Mouse (Mus musculus) thymus, postnatal 36 days (tissue): ENCODE measurements at regions not wholly inside any gene's neighbourhood (a gene's known extent, or its start where the extent isn't known, plus 50 kb on each side); places are given as distances from the start of the nearest gene placed in this dataset.

Source experiments
- DNase-seq, 2 experiments: peaks; one replicate each; pipeline ENCODE4 v3.0.0; 2022; ENCODE audit warnings: mixed read lengths in 2 of 2

DNA sequence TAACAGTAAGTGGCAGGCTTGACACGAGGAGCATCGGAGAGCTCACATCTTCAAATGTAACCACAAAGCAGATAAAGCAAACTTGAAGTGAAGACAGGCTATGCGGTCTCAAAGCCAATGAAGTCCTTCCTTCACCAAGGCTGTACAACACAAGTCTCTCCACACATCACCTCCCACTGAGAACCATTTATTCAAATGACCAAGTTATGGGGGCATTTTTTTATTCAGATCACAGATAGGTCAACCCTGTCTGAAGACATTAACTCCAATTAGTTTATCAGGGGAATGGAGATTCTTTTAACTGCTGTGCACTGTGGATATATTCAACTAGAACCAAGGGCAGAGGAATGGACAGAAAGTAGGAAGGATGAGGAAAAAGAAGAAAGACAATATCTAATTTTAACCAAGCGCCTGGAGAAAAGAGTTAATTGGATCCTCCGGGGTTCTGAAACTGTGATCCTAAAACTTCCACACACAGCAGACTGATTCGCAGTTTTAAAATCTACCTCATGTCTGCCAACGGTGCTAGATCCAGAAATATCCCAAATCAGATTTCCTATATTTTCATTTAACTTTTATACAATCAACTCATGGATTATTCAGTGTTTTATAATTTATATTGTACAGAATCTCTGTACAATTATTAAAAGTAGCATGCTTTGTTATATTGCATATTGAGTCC, 444.8 kb downstream of the Basp1 start:
- no peak for DNase-seq

DNA sequence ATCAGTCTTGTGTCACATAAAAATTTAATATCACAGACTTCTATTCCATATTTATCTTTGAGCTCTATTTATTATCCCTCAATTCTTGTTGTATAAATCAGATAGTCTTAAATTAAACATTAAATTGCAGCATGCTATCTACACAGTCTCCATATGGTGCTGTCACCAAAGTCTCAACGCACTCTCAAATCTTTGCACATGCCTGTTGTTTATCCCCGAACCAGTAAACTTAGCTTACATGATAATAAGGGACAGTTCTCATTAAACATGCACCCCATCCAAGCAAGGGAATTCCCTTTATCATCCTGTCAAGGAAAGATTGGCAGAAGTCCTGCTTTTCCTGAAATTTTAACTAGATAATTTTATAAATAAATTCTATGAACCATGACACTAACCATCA, 483.8 kb downstream of the Basp1 start:
- DNase-seq, result no peak

DNA sequence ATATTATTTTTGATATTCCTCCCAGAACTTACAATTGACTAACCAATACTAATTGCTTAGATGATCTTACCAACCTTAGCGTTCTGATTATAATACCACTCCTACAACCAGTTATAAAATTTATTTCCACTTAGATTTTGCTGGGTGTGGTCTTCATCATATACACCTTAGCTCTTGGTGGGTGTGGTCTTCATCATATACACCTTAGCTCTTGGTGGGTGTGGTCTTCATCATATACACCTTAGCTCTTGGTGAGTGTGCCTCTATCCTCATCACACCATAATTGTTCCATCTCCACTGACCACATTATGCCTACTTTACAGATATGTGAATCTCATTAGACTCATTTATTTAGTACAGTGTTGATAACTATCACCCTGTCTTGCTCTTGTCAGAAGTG, 501.7 kb downstream of the Basp1 start:
- no peak for DNase-seq

DNA sequence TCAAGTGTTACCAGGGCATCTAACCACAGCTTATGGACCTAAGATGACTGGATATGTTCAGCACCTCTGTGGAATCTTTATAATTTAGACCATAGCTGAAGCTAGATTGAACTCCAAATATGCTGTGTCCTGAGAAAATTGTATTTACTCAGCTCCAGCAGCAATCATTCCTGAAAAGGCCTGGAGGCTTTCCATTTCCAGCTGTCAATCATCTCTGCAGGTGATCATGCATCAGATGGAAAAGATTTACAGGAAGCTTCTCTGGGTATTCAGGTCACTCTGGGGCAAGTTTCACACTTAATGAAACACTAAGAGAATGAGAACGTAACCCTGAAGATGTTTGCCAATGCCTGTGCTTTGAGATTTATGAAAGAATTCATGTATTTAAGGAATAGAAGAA, 502.1 kb downstream of the Basp1 start:
- DNase-seq, result no peak

DNA sequence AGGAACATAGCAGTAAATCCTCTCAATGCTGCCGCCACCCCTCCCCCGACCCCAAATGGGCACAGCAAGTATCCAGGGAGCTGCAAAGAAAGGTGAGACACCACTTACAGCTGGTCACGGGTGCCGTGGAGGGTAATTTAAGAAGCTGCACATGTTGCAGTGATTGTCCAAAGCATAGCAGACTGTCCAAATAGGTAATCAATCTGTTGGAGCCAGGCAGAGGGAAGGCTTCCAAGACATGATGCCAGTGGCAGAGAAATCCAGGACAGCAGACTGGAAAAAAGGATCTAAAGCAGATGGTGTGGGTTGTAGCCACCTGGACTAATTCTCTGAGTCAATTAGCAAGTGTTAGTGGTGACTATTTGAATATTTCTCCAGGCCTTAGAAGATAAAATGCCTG, 506.6 kb downstream of the Basp1 start:
- no peak for DNase-seq

DNA sequence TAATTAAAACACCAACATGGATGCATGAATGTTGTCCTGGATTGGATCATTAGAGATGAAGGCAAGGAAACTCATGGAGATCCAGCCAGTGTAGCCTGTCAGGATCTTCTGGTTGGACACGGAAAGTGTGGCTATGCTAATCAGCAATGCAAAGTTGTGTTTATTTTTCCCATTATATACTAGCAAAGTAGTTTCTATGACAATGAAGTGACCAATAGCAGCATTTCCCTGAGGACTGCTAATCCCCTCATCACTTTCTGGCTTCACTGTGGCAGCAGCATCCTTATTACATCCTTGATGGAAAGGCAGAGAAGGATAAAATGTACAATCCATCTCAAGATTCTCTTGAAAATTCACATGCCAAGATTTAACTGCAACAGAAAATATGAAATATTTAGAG, 534.7 kb downstream of the Basp1 start:
- DNase-seq, result no peak

DNA sequence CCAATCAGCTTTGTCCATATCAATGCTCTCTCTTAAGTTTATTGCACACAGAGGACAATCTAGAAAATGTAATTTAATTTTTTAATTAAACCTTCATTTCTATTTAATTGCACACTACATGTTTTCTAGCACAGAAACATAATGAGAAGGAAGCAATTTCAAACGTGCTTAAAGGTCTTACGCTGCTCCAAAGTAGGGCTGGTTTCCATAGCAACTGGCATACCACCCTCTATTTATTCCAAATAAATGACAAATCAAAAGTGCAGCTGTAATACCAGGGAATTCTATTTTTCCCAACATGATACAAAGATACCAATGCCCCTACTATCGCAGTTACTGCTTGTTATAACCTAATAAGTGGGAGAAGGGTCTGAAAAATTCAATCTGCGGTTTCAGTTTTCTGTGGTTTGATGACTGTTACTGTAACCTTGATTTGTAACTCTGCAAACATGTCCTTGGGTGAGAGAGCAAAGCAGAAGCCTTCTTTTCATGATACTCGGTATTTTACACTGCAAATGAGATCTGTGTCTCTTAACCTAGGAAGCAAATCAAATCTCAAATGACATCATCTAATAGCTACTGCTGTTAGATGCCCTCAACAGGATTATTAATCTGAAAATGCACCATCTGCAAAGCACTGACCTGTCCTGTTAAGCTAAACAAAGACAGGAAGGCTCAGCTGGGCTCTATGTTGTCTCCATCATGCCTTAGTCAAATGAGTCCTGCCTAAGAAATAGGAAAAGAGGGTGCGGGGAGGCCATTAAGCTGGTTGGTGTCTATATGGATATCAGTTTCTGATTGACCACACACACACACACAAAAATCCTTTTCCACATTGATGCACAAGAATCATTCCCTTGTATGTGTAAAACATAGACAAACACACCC, 535.6 kb downstream of the Basp1 start:
- DNase-seq, result no peak

DNA sequence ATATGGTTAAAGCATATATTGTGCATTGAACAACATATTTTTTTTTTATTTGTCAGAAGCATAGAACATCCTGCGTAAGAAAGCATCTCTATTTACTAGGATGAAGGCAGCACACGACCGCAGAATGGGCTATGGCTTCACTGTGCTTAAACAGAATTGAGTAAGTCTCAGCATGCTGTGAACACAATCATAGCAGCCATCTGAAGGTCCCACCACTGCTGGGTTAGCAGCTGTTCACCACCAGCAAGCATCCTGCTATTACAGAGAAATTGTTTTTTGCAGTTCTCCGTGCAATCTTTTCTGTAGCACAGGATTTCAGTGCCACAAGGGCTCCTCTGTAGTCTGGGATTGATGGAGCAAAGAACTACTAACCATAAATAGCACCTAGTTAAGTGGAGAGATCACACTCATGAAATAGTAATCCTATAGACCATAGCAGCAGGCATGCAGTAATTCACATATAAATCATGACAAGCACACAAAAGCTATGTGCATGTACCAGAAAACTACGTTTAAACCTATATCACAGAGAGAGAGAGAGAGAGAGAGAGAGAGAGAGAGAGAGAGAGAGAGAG, 537.3 kb downstream of the Basp1 start:
- no peak for DNase-seq

DNA sequence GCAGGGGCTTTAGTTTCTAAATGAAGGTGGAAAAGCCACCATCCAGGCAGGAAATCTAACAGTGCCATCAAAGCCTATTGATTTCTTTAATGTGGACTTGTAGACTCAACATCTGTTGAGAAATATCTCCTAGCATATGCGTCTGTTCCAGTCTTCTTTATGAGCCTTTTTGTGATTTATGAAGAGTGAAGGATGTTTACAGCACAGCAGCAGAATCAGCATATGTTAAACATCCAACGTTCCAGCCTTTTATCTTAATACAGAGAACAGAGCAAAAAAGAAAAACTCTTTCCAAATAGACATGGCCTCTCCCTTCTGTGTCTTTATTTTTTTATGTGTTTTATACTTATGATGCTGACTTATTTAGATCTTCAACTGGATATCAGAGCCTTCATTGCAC, 573.3 kb downstream of the Basp1 start:
- DNase-seq, result no peak

DNA sequence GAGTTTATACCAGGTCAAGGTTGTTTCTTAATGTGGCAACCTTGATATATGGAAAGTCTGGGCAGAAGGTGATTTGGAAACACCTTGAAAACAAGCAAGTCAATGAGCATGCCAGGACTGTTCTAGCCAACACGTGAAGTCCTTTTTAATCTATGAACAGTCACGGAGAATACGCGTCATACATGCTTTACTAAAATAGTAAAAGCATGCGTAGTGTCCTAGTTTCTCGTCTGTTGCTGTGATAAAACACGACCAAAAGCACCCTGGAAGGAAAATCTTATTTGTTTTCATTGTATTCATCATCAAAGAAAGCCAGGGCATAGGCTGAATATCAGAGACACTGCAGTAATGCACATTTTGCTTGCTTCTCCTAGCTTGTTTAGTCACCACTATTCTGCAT, 575.2 kb downstream of the Basp1 start:
- no peak for DNase-seq

DNA sequence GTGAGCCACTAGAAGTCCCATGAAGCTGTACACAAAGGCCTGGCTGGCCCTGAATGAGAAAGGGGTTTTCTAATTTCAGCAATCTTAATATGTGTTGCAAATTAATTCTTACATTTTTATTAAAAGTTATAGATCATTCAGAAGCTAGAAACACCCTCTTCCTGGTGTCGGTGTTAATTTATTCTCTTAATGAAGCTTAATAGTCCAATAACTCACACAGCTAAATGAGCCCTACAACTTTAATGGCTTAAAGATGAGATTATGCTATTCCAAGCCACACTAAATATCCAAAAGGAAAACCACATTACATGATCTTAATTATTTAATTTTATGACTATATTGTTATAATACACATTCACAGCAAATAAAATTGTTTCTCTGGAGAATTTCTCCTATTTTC, 585.7 kb downstream of the Basp1 start:
- DNase-seq, result no peak

DNA sequence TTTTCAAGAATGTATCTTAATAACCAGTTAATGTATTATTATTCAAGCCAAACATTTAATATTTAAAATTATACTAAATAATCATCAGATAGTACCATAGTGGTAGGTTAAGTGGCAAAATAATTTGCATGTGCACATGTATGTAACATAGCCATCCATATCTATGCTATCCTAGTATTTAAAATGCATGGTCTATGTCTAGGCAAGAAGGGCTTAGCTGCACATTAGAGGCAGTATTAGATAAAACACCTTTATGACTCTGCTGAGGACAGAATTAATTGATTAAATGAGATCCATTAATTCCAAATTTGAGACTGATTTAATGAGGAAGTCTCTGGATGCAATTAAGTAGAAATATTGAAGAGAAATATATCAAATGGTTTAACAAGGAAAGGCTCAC, 586.3 kb downstream of the Basp1 start:
- no peak for DNase-seq

DNA sequence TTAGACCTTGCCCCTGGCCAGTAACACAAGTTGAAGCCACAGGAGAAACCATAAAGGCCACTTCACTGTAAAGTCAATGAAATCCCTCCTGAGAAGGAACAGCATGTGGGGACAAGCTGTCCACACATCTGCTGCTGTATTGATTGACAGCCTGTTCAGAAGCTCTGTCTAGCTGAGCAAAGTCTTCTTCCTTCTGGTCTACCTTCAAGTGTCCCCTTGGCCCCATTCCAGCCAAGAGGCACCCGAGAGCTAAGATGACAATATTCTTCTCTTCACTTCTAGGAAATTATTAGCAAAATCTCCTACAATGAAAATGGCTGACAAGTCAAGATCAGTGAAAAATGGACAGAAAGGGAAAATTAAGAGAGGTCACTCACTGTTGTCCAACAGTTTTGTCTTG, 616.7 kb downstream of the Basp1 start:
- no peak for DNase-seq

DNA sequence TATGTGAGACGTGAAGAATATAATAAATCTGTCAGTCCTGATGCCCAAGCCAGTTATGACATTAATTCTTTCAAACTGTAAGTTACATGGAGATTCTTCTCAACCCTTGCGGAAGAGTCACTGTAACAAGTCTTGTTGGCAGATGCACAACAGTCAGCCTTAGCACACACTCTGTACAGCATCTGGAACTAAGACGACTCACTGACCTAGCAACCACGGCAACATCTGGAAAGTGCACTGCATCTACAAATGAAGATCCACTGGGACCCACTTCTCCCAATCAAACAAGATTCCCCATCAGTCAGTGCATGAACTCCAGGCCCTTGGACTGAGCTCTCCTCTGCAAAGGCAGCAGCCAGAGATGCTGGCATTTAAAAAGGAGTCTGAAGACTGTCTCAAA, 620.2 kb downstream of the Basp1 start:
- DNase-seq, result no peak

DNA sequence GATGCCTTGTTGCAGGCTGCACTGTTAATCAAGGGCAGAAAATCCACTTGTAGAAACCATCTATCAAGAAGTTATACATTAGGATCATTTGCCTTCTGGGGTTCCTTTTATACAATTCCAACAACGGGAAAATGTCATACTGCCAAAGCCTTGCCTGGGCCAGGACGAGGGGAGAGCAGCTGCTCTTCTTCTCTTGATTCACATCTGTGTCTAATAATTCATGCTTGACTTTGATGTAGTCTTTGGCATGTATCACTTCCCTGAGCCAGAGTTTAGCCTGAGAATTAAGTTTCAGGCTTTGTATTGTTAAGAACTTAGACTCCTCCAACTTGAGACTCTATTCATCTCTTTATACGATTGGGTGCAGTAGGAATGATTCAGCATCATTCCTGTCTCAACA, 627.2 kb downstream of the Basp1 start:
- DNase-seq, result no peak

DNA sequence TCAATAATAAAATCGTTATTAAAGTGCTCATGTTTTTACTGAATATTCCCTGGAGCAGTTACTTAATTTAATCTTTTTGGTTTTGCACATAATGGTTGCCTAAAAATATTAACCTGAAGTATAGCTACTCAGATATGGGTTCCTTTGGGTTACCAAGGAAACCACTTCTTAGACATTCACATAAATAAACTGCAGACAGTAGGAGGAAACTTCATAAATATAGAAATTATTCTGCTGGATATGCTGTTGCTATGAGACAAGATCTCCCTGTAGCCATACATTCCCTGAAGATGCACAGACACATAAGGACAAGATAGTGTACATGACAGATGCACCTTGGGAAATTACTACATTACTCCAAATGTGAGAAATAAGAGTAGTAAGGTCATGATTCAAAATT, 635.3 kb downstream of the Basp1 start:
- DNase-seq, result no peak

DNA sequence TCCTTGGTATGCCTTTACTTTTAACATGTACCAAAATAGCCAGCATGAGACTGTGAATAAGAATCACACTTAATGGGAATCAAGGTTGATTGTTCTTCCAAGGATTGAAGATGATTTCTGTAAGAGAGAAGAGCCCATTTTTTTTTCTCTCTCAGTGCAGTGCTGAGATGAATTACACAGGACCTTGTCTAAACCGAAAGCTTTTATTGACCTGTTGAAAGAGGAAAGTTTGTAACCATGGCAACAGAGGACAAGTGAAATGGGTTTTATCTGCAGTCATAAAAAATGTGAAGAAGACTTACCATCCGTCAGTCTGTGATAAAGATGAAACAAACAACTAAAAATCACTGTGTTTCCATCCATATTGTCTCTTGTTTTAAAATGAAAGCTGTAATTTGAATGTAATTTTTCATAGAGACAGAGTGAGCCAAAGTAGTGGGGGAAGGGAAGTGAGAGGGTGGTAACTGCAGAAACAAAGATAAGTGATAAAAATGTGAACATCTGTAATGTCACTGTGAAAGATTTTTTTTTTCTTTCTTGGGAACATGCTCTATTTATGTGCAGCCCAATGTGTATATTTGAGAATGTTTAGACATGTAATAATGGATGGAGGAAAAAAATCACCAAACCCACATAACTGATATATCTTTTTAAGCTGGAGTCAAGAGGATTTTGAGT, 661.9 kb downstream of the Basp1 start:
- DNase-seq, result no peak

DNA sequence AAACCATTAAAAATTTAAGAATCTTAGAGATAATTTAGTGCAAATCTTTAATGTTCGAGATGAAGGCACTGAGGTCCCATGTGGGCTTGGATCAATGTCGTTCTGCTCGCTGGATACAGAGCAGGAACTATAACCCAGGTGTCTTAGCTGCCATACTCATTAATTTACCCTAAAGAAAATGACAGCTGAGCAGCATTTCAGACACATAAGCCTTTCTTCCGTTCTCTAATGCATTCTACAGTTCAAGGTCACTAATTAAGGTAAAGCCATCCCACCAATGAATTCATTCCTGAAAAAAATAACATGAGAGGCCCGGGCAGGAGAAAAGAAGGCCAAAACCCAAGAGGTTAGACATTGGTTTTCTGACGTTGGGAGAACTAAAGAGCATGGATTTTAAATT, 670.3 kb downstream of the Basp1 start:
- no peak for DNase-seq

DNA sequence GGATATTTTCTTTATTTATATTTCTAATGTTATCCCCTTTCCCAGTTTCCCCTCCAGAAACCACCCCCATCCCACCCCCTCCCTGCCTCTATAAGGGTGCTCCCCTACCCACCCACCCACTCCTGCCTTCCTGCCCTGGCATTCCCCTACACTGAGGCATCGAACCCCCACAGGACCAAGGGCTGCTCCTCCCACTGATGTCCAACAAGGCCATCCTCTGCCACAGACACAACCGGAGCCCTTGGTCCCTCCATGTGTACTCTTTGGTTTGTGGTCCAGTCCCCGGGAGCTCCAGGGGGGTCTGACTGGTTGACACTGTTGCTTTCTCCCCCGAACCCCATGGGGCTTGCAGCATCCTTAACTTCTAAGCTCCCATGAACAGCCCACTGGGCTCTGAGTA, 688.4 kb downstream of the Basp1 start:
- no peak for DNase-seq

DNA sequence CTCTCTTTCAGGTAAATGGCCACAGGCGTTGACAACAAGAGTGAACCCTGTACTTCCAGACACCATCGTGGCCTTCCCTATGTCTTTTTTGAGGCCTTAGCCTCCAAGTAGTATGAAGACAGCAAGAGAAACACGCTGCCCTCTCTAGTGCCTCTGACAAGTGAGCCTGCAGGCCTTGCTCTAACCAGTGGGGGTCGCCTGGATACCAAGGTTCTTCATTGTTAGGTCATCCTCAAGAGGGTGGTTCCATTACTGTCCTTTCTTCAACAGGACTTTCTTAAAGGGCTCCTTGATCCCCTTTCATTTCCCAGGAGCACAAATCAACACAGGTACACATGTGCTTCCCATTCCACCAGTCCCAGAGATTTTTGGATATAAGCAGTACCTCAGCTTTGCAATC, 688.9 kb downstream of the Basp1 start:
- DNase-seq, result no peak

DNA sequence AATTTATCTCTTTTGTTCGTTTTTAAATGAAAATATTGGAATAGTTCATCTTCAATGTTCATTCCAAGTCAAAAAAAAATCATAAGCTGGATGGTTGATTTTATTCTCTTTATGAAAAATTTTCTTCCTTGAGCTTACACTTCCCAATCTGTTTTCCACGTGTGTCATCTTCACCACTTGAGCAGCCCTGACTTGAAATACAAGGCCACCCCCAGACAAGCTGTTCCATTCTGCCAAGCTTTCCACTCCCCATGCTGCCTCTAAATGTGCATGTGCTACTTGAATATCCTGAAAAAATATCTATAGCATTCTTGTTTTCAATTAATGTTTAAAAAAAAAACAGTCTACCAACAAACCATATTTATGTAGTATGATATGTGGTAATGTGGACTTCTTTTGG, 693.2 kb downstream of the Basp1 start:
- no peak for DNase-seq

DNA sequence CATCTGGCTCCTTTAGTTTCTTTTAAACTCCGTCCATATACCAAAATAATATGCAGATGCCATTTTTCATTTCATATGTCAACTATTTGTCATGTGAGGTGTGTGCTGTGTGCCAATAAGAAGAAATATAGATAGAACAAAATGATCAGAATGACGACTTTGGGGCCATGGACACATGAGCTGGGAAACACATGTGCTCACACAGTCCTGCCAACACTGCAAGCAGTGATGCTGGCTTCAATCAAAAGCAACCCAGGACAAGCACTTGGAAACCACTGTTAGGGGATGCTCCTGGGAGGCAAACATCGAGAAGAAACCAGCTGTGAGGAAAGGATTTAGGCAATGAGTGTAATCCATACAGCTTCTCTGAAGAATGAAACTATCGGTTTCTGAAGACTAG, 731.4 kb downstream of the Basp1 start:
- DNase-seq, result no peak

DNA sequence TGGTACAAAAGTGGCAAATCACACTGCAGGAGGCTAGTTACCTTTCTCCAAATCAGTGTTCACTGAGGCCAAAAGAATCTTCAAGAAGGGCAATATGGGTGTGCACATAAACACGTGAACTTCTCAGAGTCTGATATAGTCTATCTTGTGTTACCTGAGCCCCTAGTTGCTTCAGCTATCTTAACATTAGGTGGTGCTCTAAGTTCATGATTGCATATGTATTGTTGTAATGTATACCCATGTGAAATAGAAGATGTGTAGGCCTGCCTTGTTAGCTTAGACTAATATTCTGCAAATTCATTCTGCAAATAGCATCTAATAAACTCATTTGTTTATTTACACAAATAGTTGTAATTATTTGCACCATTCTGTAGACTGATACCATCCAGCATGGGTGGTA, 764.6 kb downstream of the Basp1 start:
- DNase-seq, result no peak

DNA sequence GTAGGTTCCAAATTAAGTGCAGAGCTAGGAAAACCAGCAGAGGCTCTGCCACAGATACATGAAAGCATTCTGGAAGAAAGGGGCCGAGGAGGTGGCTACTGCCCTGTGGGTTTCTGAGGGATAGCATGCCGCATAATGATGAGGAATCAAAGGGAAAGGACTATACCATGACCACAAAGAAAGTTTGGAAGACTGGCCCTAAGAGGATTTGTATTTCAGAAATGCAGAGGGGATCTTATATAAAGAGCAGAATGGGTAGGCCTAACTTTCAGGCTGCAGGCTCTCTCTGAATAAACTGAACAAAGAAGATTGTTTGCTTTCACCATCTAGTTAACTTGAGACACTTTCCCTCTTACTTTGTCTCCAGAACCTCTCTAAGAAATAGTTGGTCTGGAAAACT, 777.9 kb downstream of the Basp1 start:
- DNase-seq, result no peak
